Mouse (Mus musculus): Measurements from ENCODE around the gene Cfb.

GRCm38 (mm10) chr17:34844884-34845283, 17.4 kb downstream of the Cfb start:
- no peak for TF ChIP-seq EP300 (optimal IDR thresholded peaks at IDR 0.05)
- TF ChIP-seq CTCF (IDR thresholded peaks at IDR 0.05; ENCODE audit: low read depth): no peak

Measured in stomach, postnatal 0 days (tissue).